Mouse (Mus musculus): ENCODE measurements around the gene Speer4c. TPM values are rescaled to one million over a fixed set of nuclear protein-coding genes. Genes with fewer than 3 reads are reported as not detected.
A peak's percentile ranks its signal among the peaks of the same experiment; 100 is the strongest.
"Not testable (repeated sequence)": the region's sequence is repeated elsewhere in the genome, so short reads cannot be mapped to it uniquely, and the experiment has no call there.

The Speer4c gene
- 0.28 TPM in 1 of 2 replicates, not detected in the other for polyA plus RNA-seq (2014; fragmentation: Nextera tagmentation; extraction: Ambion mirVana)

DNA sequence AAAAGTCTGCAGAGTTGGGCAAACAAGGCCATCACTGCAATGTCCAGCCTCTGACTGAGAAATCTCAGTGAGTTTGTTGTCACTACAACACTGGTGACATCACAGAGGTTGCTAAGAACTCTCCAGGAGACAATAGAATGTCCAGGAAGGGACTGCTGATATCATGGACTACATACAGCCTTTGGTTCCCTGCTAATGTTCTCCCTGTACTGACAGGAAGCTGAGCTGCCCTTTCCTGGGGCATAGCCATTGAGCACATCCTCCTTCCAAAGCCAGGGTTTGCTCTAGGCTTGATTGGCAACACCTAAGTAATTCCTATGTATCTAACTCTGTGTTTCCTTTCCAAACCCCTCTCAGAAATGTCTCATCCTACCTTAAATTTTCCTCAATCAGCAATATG lies at the start of gene Speer4c:
Gene Speer4c, minus strand, starts transcription at position 101 of the 400 bp plus-strand sequence.
- not testable (repeated sequence) for H3K9me3 ChIP-seq (ENCODE audit: control insufficient read depth, low read length); ATAC-seq (ENCODE audit: low read depth); H3K27ac ChIP-seq (replicated peaks; ENCODE audit: low read depth, low read length); H3K36me3 ChIP-seq (ENCODE audit: control insufficient read depth, insufficient read depth, low read length); H3K4me1 ChIP-seq (ENCODE audit: control insufficient read depth, insufficient read depth, low read length); DNase-seq (ENCODE audit: low spot score); H3K4me3 ChIP-seq (ENCODE audit: low read depth, low read length); H3K9ac ChIP-seq (ENCODE audit: low read depth, low read length); H3K27me3 ChIP-seq (replicated peaks; ENCODE audit: control insufficient read depth, insufficient read depth, low read length); H3K4me2 ChIP-seq (ENCODE audit: low read depth, low read length)

DNA sequence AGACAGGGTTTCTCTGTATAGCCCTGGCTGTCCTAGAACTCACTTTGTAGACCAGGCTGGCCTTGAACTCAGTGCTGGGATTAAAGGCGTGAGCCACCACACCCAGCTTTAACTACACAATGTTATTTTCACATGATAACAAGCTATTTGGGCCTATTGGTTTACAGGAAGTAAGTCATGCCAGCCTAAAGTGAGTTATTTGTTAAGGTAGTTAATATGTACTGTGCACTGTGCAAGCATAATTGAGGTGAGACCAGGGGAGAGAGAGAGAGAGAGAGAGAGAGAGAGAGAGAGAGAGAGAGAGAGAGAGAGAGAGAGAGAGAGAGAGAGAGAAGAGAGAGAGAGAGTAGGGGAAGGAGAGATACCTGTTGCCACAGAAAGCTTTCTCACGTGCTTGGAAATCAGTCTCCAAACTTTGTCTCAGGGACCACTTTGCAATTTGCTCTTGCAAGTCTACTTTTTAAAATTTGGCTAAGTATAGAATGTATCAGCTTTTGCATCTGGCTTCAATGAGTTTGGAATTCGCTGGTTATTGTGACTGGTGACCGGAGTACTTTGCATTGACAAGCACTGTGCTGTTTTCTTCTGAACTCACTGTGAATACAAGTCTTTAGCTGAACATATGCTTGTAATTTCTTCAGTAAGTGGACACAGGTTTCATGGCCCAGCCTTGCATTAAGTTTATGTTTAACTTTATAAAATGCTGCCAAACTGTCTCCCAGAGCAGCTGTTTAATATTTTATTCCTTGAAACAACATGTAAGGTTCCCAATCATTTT lies 33.6 kb upstream of the Speer4c start:
- no peaks in the 10 kb centered on the region for H3K27me3 ChIP-seq (replicated peaks; ENCODE audit: control insufficient read depth, insufficient read depth, low read length)
- H3K4me1 ChIP-seq (ENCODE audit: control insufficient read depth, insufficient read depth, low read length), result peaks cover 3% of the 10 kb centered on the region; the same call in 1 of the 2 replicates
- no peaks in the 10 kb centered on the region for H3K36me3 ChIP-seq (ENCODE audit: control insufficient read depth, insufficient read depth, low read length)
- no peak overlapping the region for H3K4me3 ChIP-seq (ENCODE audit: low read depth, low read length)
- DNase-seq (ENCODE audit: low spot score) (peak; percentile 94), ATAC-seq (ENCODE audit: low read depth) (peak; percentile 91)
- H3K9me3 ChIP-seq (ENCODE audit: control insufficient read depth, low read length), result no peaks in the 10 kb centered on the region
- no peak overlapping the region; the same call in 1 of the 2 replicates for H3K27ac ChIP-seq (replicated peaks; ENCODE audit: low read depth, low read length)
- 28% methylated on average over 4 of the region's 4 CpGs for WGBS
- H3K4me2 ChIP-seq (ENCODE audit: low read depth, low read length), result no peak overlapping the region
- no peak overlapping the region for H3K9ac ChIP-seq (ENCODE audit: low read depth, low read length)

- 78% methylated on average over 3 of the region's 3 CpGs for WGBS
- no peaks in the 10 kb centered on the region for H3K27me3 ChIP-seq (replicated peaks; ENCODE audit: control insufficient read depth, insufficient read depth, low read length)
- H3K36me3 ChIP-seq (ENCODE audit: control insufficient read depth, insufficient read depth, low read length), result no peaks in the 10 kb centered on the region
- no peak overlapping the region for H3K27ac ChIP-seq (replicated peaks; ENCODE audit: low read depth, low read length)
- no peak overlapping the region for H3K4me2 ChIP-seq (ENCODE audit: low read depth, low read length)
- ATAC-seq (ENCODE audit: low read depth) (no peak), DNase-seq (ENCODE audit: low spot score) (no peak)
- H3K9ac ChIP-seq (ENCODE audit: low read depth, low read length), result no peak overlapping the region
- H3K4me3 ChIP-seq (ENCODE audit: low read depth, low read length), result no peak overlapping the region
- H3K4me1 ChIP-seq (ENCODE audit: control insufficient read depth, insufficient read depth, low read length), result no peaks in the 10 kb centered on the region
- H3K9me3 ChIP-seq (ENCODE audit: control insufficient read depth, low read length), result no peaks in the 10 kb centered on the region
Measured at GRCm38 (mm10) chr5:15734097-15734867, 20.2 kb upstream of the Speer4c start.

DNA sequence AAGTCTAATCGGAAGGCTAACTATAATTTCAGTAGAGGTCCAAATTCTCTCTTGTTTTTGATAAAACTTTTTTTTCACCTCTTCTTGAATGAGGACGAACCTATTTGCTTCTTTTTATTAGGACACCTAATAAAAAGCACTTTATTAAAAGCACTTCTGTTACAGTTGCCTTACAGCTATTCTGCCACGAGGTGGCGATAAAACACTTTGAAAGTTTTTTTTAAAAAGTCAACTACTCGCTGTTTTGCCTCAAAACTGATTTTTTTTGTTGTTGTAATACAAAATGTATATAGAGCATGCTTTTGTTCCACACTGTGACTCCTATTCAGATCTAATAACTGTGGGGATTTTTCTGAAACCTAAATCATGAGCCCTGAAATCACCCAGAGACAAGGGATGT lies 11.2 kb downstream of the Speer4c start:
- DNase-seq (ENCODE audit: low spot score); H3K27me3 ChIP-seq (replicated peaks; ENCODE audit: control insufficient read depth, insufficient read depth, low read length); H3K4me3 ChIP-seq (ENCODE audit: low read depth, low read length); H3K4me1 ChIP-seq (ENCODE audit: control insufficient read depth, insufficient read depth, low read length); H3K9me3 ChIP-seq (ENCODE audit: control insufficient read depth, low read length); H3K9ac ChIP-seq (ENCODE audit: low read depth, low read length); ATAC-seq (ENCODE audit: low read depth); H3K4me2 ChIP-seq (ENCODE audit: low read depth, low read length); H3K27ac ChIP-seq (replicated peaks; ENCODE audit: low read depth, low read length); H3K36me3 ChIP-seq (ENCODE audit: control insufficient read depth, insufficient read depth, low read length): not testable (repeated sequence)
- WGBS, result 23% methylated on average over 5 of the region's 5 CpGs

DNA sequence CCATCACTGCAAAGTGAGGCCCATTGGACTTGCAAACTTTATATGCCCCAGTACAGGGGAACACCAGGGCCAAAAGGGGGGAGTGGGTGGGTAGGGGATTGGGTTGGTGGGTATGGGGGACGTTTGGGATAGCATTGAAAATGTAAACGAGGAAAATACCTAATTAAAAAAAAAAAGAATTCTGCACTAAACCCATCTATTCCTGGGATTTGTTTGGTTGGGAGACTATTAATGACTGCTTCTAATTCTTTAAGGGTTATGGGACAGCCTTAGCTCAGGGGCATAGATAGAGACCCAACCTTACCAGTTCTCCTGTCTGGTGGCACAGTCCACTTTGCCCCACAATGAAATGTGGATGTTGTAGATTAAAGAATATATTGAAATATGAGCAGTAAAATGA lies 16.4 kb downstream of the Speer4c start:
- not testable (repeated sequence) for H3K4me3 ChIP-seq (ENCODE audit: low read depth, low read length)

DNA sequence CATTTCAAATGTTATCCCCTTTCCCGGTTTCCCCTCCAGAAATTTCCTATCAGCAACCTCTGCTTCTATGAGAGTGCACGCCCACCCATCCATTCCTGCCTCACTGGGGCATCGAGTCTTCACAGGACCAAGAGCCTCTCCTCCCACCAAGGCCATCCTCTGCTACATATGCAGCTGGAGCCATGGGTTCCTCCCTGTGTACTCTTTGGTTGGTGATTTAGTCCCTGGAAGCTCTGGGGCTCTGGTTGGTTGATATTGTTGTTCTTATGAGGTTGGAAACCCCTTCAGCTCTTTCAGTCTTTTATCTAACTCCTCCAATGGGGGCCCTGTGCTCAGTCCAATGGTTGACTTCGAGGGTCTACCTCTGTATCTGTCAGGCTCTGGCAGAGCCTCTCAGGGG lies 22.2 kb downstream of the Speer4c start:
- WGBS, result 84% methylated on average over 4 of the region's 4 CpGs

More for the DNA sequence above, 16.4 kb downstream of the Speer4c start:
- DNase-seq (ENCODE audit: low spot score); H3K4me1 ChIP-seq (ENCODE audit: control insufficient read depth, insufficient read depth, low read length); H3K27ac ChIP-seq (replicated peaks; ENCODE audit: low read depth, low read length); H3K9me3 ChIP-seq (ENCODE audit: control insufficient read depth, low read length); H3K36me3 ChIP-seq (ENCODE audit: control insufficient read depth, insufficient read depth, low read length); H3K4me2 ChIP-seq (ENCODE audit: low read depth, low read length); H3K9ac ChIP-seq (ENCODE audit: low read depth, low read length); ATAC-seq (ENCODE audit: low read depth); H3K27me3 ChIP-seq (replicated peaks; ENCODE audit: control insufficient read depth, insufficient read depth, low read length): not testable (repeated sequence)
- 40% methylated on average over 2 of the region's 2 CpGs for WGBS

DNA sequence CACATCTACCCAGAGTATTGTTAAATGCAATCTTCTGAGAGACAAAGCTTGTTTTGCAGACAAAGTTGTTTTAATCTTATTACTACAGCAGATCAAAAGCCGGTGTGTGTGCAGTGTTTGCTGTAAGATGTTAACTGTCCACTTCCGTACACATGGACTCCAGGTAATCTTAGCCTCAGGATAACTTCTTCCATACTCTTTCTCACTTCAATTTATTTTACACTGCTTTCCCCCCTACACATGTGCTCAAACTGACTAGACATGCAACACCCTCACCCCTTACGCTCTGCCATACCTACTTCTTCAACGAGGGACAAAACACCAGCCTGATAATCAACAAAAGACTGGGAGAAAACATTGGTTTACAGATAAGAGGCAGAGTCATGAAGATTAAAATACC lies 23.2 kb downstream of the Speer4c start:
- H3K4me2 ChIP-seq (ENCODE audit: low read depth, low read length); H3K36me3 ChIP-seq (ENCODE audit: control insufficient read depth, insufficient read depth, low read length); H3K4me3 ChIP-seq (ENCODE audit: low read depth, low read length); H3K9me3 ChIP-seq (ENCODE audit: control insufficient read depth, low read length); H3K4me1 ChIP-seq (ENCODE audit: control insufficient read depth, insufficient read depth, low read length); H3K27me3 ChIP-seq (replicated peaks; ENCODE audit: control insufficient read depth, insufficient read depth, low read length); ATAC-seq (ENCODE audit: low read depth); H3K27ac ChIP-seq (replicated peaks; ENCODE audit: low read depth, low read length); H3K9ac ChIP-seq (ENCODE audit: low read depth, low read length): not testable (repeated sequence)
- peak; percentile 4 for DNase-seq (ENCODE audit: low spot score)
- WGBS, result 72% methylated on average over 4 of the region's 4 CpGs

More for the DNA sequence above, 22.2 kb downstream of the Speer4c start:
- H3K9me3 ChIP-seq (ENCODE audit: control insufficient read depth, low read length); H3K27ac ChIP-seq (replicated peaks; ENCODE audit: low read depth, low read length); H3K36me3 ChIP-seq (ENCODE audit: control insufficient read depth, insufficient read depth, low read length); H3K9ac ChIP-seq (ENCODE audit: low read depth, low read length); ATAC-seq (ENCODE audit: low read depth); H3K4me2 ChIP-seq (ENCODE audit: low read depth, low read length); H3K27me3 ChIP-seq (replicated peaks; ENCODE audit: control insufficient read depth, insufficient read depth, low read length); H3K4me3 ChIP-seq (ENCODE audit: low read depth, low read length); H3K4me1 ChIP-seq (ENCODE audit: control insufficient read depth, insufficient read depth, low read length): not testable (repeated sequence)
- DNase-seq (ENCODE audit: low spot score), result peak; percentile 0

GRCm38 (mm10) chr5:15689659-15690213 lies 24.3 kb downstream of the Speer4c start:
- H3K9ac ChIP-seq (ENCODE audit: low read depth, low read length); H3K27me3 ChIP-seq (replicated peaks; ENCODE audit: control insufficient read depth, insufficient read depth, low read length); H3K36me3 ChIP-seq (ENCODE audit: control insufficient read depth, insufficient read depth, low read length); H3K4me1 ChIP-seq (ENCODE audit: control insufficient read depth, insufficient read depth, low read length); DNase-seq (ENCODE audit: low spot score); H3K4me2 ChIP-seq (ENCODE audit: low read depth, low read length); H3K4me3 ChIP-seq (ENCODE audit: low read depth, low read length); H3K27ac ChIP-seq (replicated peaks; ENCODE audit: low read depth, low read length): not testable (repeated sequence)
- ATAC-seq (ENCODE audit: low read depth), result peak; percentile 88
- 79% methylated on average over 6 of the region's 6 CpGs for WGBS
- H3K9me3 ChIP-seq (ENCODE audit: control insufficient read depth, low read length), result peaks cover 11% of the 10 kb centered on the region

Measured in embryonic facial prominence, embryonic 14.5 days (tissue).